Mouse (Mus musculus) c-Kit-positive CD71-positive TER-119-positive erythroid progenitor cells, embryonic 14.5 days (primary cell): ENCODE results near the gene Cyth1.

Experiments
- DNase-seq: peaks from one replicate; pipeline ENCODE4 v3.0.0-alpha.2; 2013; ENCODE audit warnings: low spot score

Gene Cyth1

DNA sequence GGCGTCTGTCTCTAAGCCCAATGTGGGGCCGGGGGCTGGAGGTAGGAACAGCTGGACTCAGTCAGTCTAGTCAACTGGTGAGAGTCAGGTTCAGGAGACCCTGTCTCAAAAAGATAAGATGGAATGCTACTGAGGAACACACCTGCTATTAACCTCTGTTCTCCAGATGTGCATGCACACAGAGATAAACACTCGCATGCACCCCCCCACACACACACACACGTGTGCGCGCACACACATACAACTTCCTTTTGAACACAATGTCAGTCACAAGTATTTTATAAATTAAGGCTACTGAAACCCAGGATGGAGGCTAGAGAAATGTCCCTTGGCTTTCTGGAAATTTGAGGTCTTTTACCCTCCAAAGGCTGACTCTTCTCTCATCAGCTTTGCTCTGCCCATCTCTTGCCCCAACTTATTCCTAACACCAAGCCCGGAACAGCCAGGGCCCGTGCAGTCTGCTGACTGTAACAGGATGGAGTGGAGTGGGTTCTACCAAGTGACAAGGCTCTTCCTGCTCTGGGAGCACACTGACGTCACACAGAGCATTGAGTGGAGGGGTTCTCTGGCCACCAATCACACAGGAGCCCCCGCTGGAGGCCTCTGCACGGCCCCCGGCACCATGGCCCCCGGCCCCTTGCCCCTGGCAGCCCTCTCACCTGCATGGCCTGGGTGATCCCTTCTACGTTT lies 134.7 kb downstream of the Cyth1 start:
- DNase-seq = no peak

- DNase-seq = peak; percentile 66
Measured at GRCm38 (mm10) chr11:118104001-118104400, 144.4 kb downstream of the Cyth1 start.

DNA sequence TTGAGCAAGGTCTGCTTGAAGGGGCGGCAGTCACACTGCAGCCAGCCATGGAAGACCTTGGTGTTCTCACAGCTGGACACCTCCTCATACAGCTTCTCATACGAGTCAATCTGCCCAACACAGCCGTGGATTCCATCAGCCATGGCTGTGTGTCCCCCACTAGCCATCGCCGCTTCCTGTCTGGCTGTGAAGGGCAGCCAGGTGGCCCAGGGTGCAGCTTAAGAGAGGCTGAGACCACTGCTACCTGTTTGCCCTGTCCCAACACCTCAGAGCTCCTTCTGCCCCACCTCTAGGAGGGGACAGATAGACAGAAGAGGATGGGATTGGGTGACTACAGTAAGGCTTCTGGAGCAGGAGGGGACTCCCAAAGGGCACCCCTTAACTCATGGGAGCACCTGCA lies 145.0 kb downstream of the Cyth1 start:
- DNase-seq = no peak

GRCm38 (mm10) chr11:118102838-118103237 lies 145.6 kb downstream of the Cyth1 start:
- peak; percentile 76 for DNase-seq

DNA sequence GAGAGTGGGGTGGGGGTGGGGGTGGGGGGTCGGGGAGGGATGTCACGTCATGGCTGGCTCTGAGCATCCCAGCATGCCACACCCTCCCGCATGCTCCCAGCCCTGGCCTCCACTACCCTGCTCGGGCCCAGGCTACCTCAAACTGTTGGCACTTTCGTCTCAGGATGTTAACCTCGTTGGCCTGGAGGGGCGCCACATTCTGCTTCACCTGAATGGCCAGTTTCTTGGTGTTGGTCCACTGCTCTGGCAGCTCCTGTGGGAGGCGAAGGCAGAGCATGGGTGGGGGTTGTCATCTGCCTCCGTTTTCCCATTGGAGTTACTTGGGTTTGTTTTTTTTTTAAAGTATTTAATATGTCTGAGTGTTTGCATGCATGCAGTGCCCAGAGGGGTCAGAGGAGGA lies 147.3 kb downstream of the Cyth1 start:
- DNase-seq = no peak

- DNase-seq = no peak
Measured at GRCm38 (mm10) chr11:118096736-118097135, 151.7 kb downstream of the Cyth1 start.

DNA sequence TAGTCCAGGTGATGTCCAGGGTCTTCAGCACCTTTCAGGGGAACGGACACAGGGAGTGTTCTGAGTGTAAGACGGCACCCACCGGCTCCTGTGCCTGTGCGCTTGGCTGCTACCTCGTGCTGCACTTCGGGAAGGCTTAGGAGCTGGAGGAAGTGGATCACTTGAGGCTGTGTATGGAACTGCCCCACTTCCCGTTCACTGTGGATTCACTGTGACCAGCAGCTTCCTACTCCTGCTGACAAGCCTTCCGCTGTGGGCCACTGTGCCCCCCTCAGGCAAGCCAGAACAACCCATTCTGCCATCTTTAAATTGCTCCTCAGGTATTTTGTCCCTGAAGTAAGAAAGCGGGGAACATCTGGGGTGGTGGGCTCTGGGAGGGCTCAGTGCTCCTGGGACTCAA lies 153.4 kb downstream of the Cyth1 start:
- no peak for DNase-seq

GRCm38 (mm10) chr11:118091002-118091670 lies 157.3 kb downstream of the Cyth1 start:
- DNase-seq = peak; percentile 35

GRCm38 (mm10) chr11:118088896-118089295 lies 159.5 kb downstream of the Cyth1 start:
- DNase-seq = no peak

- DNase-seq = no peak
Measured at GRCm38 (mm10) chr11:118085961-118086360, 162.4 kb downstream of the Cyth1 start.

DNA sequence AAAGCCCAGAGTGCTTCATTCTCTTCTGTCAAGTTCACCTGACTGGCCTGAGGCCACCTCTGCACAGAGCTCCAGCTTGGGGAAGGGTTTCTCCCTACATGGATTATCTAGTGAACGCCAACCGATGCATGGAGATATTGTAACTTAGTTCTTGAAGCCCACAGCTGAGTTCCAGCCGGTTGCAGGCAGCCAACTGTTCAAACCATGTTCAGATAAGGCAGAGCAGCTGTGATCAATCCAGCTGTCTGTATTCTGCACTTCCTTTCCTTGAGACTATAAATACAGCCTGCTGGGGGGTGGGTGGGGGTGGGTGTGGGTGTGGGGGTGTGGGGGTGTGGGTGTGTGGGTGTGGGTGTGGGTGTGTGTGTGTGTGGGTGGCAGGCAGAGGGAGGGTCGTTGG lies 163.2 kb downstream of the Cyth1 start:
- DNase-seq = no peak

GRCm38 (mm10) chr11:118084266-118084665 lies 164.1 kb downstream of the Cyth1 start:
- DNase-seq = no peak

- DNase-seq = peak; percentile 34
Measured at GRCm38 (mm10) chr11:118083811-118084210, 164.6 kb downstream of the Cyth1 start.

GRCm38 (mm10) chr11:118082294-118082693 lies 166.1 kb downstream of the Cyth1 start:
- no peak for DNase-seq
